8 mouse cellular contexts compared by ENCODE assay signal in the genomic region with DNA sequence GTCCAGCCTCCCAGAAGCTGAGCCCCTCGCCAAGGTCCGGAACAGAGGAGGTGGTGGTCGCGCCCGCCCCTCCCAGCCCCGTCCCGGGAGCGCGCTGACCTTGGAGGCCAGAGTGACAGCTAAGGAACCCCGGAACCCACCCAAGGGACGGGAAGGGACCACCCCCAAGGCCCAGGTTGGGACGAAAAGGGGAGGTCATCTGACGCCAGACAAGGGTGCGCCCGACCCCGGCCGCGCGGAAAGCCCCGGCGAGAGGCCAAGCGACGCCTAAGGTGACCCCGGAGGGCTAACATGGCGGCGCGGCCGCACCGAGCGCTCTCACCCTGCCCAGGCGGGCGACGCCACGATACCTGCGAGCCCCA. TPM values are rescaled to one million over a fixed set of nuclear protein-coding genes. Genes with fewer than 3 reads are reported as not detected.
A peak's percentile ranks its signal among the peaks of the same experiment; 100 is the strongest.
DNase-seq lines count a peak whose midpoint lies in the region; ATAC-seq and TF ChIP-seq lines count a peak whose summit lies in the region.

No protein-coding gene starts in this region.

- peak; percentile 17 for ATAC-seq in hindbrain, postnatal 0 days
- ATAC-seq in midbrain, postnatal 0 days (ENCODE audit: low FRiP score): peak; percentile 12

- no peak for DNase-seq in layer of hippocampus, adult 2 months (ENCODE audit: low spot score in 2 of 2)
- no peak for DNase-seq in layer of hippocampus, adult 9-11 months
- no peak for DNase-seq in embryonic facial prominence, embryonic 10.5 days (ENCODE audit: low spot score)
- DNase-seq in hindbrain, postnatal 0 days (ENCODE audit: low spot score): no peak
- DNase-seq in midbrain, postnatal 0 days (ENCODE audit: low spot score): no peak
- no peak for DNase-seq in embryo, embryonic 10.5 days (ENCODE audit: low spot score)
- DNase-seq in T-cell, adult 2 months (ENCODE audit: low spot score): no peak
- DNase-seq in retina, postnatal 1 day: no peak

- H3K4me1 ChIP-seq in embryonic facial prominence, embryonic 10.5 days: peaks cover 69% of the 10 kb centered on the region
- H3K4me1 ChIP-seq in hindbrain, postnatal 0 days (ENCODE audit: insufficient read depth, low read length): peaks cover 12% of the 10 kb centered on the region
- H3K4me1 ChIP-seq in midbrain, postnatal 0 days (ENCODE audit: insufficient read depth, low read length): peaks cover 12% of the 10 kb centered on the region; the same call in 1 of the 2 replicates

- no peak for TF ChIP-seq CTCF in layer of hippocampus, adult 2 months (conservative IDR thresholded peaks at IDR 0.05)
- TF ChIP-seq CTCF in hindbrain, postnatal 0 days (IDR thresholded peaks at IDR 0.05; ENCODE audit: low read depth): no peak
- TF ChIP-seq CTCF in midbrain, postnatal 0 days (IDR thresholded peaks at IDR 0.05): no peak

- H3K4me3 ChIP-seq in layer of hippocampus, adult 2 months: peak overlapping the region; percentile 100
- peak overlapping the region; percentile 87 for H3K4me3 ChIP-seq in embryonic facial prominence, embryonic 10.5 days
- peak overlapping the region; percentile 98 for H3K4me3 ChIP-seq in hindbrain, postnatal 0 days (ENCODE audit: low read length)
- peak overlapping the region; percentile 98 for H3K4me3 ChIP-seq in midbrain, postnatal 0 days (ENCODE audit: low read depth, low read length)

- H3K27me3 ChIP-seq in embryonic facial prominence, embryonic 10.5 days (replicated peaks; ENCODE audit: low read depth, poor library complexity, severe bottlenecking): no peaks in the 10 kb centered on the region
- no peaks in the 10 kb centered on the region for H3K27me3 ChIP-seq in hindbrain, postnatal 0 days (ENCODE audit: insufficient read depth, low read length)
- no peaks in the 10 kb centered on the region for H3K27me3 ChIP-seq in midbrain, postnatal 0 days (ENCODE audit: insufficient read depth, low read length)

- H3K9me3 ChIP-seq in embryonic facial prominence, embryonic 10.5 days: peaks cover 23% of the 10 kb centered on the region
- no peaks in the 10 kb centered on the region for H3K9me3 ChIP-seq in hindbrain, postnatal 0 days (ENCODE audit: low read length)
- no peaks in the 10 kb centered on the region for H3K9me3 ChIP-seq in midbrain, postnatal 0 days (ENCODE audit: low read length)

- H3K4me2 ChIP-seq in hindbrain, postnatal 0 days (ENCODE audit: low read depth, low read length): peak overlapping the region; percentile 89
- H3K4me2 ChIP-seq in midbrain, postnatal 0 days (ENCODE audit: low read depth, low read length, poor library complexity, severe bottlenecking): peak overlapping the region; percentile 65

- H3K9ac ChIP-seq in hindbrain, postnatal 0 days (replicated peaks; ENCODE audit: low read length): peak overlapping the region; percentile 97
- H3K9ac ChIP-seq in midbrain, postnatal 0 days (replicated peaks; ENCODE audit: low read length, poor library complexity, severe bottlenecking): peak overlapping the region; percentile 99

- H3K36me3 ChIP-seq in embryonic facial prominence, embryonic 10.5 days (replicated peaks): peaks cover 38% of the 10 kb centered on the region
- peaks cover 7% of the 10 kb centered on the region; the same call in 1 of the 2 replicates for H3K36me3 ChIP-seq in hindbrain, postnatal 0 days (ENCODE audit: insufficient read depth, low read length)
- H3K36me3 ChIP-seq in midbrain, postnatal 0 days (ENCODE audit: insufficient read depth, low read length): peaks cover 9% of the 10 kb centered on the region

- peak overlapping the region; percentile 100 for H3K27ac ChIP-seq in layer of hippocampus, adult 2 months
- H3K27ac ChIP-seq in embryonic facial prominence, embryonic 10.5 days (replicated peaks): peak overlapping the region; percentile 98
- peak overlapping the region; percentile 96 for H3K27ac ChIP-seq in hindbrain, postnatal 0 days
- H3K27ac ChIP-seq in midbrain, postnatal 0 days (ENCODE audit: low read depth, low read length): peak overlapping the region; percentile 95

- under 1% methylated on average over 35 of the region's 35 CpGs for WGBS in embryonic facial prominence, embryonic 10.5 days
- under 1% methylated on average over 34 of the region's 35 CpGs for WGBS in hindbrain, postnatal 0 days
- WGBS in midbrain, postnatal 0 days: under 1% methylated on average over 25 of the region's 35 CpGs

RNA-seq across cellular contexts. Expression of a gene that starts 5.2 kb away (rescaled TPM):
- 100 to 1,000 TPM; 131 to 139 TPM for total RNA-seq in layer of hippocampus, adult 2 months (2021)
- polyA plus RNA-seq in embryonic facial prominence, embryonic 10.5 days (2016; fragmentation: Nextera tagmentation; extraction: Ambion mirVana): 82.1 and 82.3 TPM in 2 replicates
- 207 and 253 TPM in 2 replicates for total RNA-seq in hindbrain, postnatal 0 days (2014; rRNA removed)
- polyA plus RNA-seq in hindbrain, postnatal 0 days (2015; fragmentation: Nextera tagmentation; extraction: Ambion mirVana): 263 and 284 TPM in 2 replicates
- 307 and 309 TPM in 2 replicates for total RNA-seq in midbrain, postnatal 0 days (2014; rRNA removed)
- 394 and 397 TPM in 2 replicates for polyA plus RNA-seq in midbrain, postnatal 0 days (2015; fragmentation: Nextera tagmentation; extraction: Ambion mirVana)

RNA-seq across cellular contexts. Expression of a gene that starts 6.0 kb away (rescaled TPM):
- total RNA-seq in layer of hippocampus, adult 2 months (2021): 100 to 1,000 TPM; 437 to 558 TPM
- polyA plus RNA-seq in embryonic facial prominence, embryonic 10.5 days (2016; fragmentation: Nextera tagmentation; extraction: Ambion mirVana): 2,080 and 2,294 TPM in 2 replicates
- total RNA-seq in hindbrain, postnatal 0 days (2014; rRNA removed): 8,203 and 10,251 TPM in 2 replicates
- 5,188 and 5,840 TPM in 2 replicates for polyA plus RNA-seq in hindbrain, postnatal 0 days (2015; fragmentation: Nextera tagmentation; extraction: Ambion mirVana)
- 7,900 and 8,478 TPM in 2 replicates for total RNA-seq in midbrain, postnatal 0 days (2014; rRNA removed)
- 8,374 and 8,478 TPM in 2 replicates for polyA plus RNA-seq in midbrain, postnatal 0 days (2015; fragmentation: Nextera tagmentation; extraction: Ambion mirVana)

Comparison
In these comparisons a context has a peak if more than half of its experiments do, and no peak if none do; other contexts are left out.
1. RNA of a gene that starts 6.0 kb away (total RNA-seq): 8,203 to 10,251 TPM in hindbrain, postnatal 0 days and 7,900 to 8,478 TPM in midbrain, postnatal 0 days; 437 to 558 TPM in layer of hippocampus, adult 2 months; every median in the first group is over 10 times any median in the second.
2. Peak in every context shown above with its lines, with median percentiles within 50 percentile points of each other: H3K27ac ChIP-seq and H3K4me3 ChIP-seq.